Mouse (Mus musculus): ENCODE measurements around the gene Iqsec1. TPM values are rescaled to one million over a fixed set of nuclear protein-coding genes. Genes with fewer than 3 reads are reported as not detected.

Gene Iqsec1
- total and polyA plus RNA-seq, 3 experiments = 17.0 to 90.4 (median 83.5) TPM

DNA sequence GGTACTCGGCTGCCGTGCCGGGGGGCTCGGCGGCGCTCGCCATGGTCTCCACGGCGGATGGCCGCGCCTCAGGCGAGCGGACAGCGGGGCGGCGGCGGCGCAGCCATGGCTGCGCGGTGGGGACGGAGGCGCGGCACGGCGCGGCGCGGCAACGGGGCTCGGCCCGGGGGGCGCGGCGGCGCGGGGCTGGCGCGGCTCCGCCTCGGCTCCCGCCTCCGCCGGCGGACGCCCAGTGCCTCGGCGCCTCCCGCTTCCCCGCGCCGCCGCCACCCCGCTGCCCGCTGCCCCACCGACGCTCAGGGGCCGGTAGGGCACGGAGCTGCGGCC lies 223 bp downstream of the Iqsec1 start:
- dilution Hi-C loops (cut with MboI; ENCODE audit: extremely low pct_ligation_motif_present, extremely low pct_unique_long_range_greater_than_20kb, low sequenced_read_pairs) (no loop called here), in situ Hi-C loops (cut with MboI; ENCODE audit: low pct_ligation_motif_present, low pct_unique_long_range_greater_than_20kb, low sequenced_read_pairs) (no loop called here)
- no peaks in the 10 kb centered on the region for H3K36me3 ChIP-seq (replicated peaks in 1 of 2; ENCODE audit: control insufficient read depth in 1 of 2, insufficient read depth in 1 of 2, low read length in 1 of 2)
- TF ChIP-seq USF1 (IDR thresholded peaks at IDR 0.05; ENCODE audit: low read depth, low read length) = no peak
- no peak for TF ChIP-seq EP300 (IDR thresholded peaks at IDR 0.05; ENCODE audit: low read length)
- TF ChIP-seq TCF12 (IDR thresholded peaks at IDR 0.05; ENCODE audit: low read depth, low read length) = no peak
- no peak for TF ChIP-seq ETS1 (conservative IDR thresholded peaks at IDR 0.05; ENCODE audit: low read depth, low read length)
- H3K27me3 ChIP-seq (replicated peaks) = peaks cover 64% of the 10 kb centered on the region
- DNase-seq (ENCODE audit: extremely low read depth) = no peak
- peaks cover 0 to 2% of the 10 kb centered on the region in 2 experiments; a peak in 2 of 4 replicates for H3K4me1 ChIP-seq (ENCODE audit: control insufficient read depth in 1 of 2, insufficient read depth in 2 of 2)
- H3K79me2 ChIP-seq (replicated peaks; ENCODE audit: control insufficient read depth, extremely low read depth, insufficient read depth, poor library complexity, severe bottlenecking) = no peaks in the 10 kb centered on the region
- H3K4me2 ChIP-seq (ENCODE audit: insufficient read depth, low read depth, poor library complexity, severe bottlenecking) = peak overlapping the region; percentile 74
- H3K4me3 ChIP-seq (replicated peaks in 1 of 3; ENCODE audit: low read depth in 2 of 3, low read length in 2 of 3, poor library complexity in 1 of 3) = peak overlapping the region in 2 of 3 experiments; percentile 22 to 64
- no peak overlapping the region for H3K9ac ChIP-seq (ENCODE audit: insufficient read depth, low read depth)
- H3K27ac ChIP-seq (ENCODE audit: insufficient read depth, low read depth) = no peak overlapping the region
- H3K9me3 ChIP-seq (replicated peaks; ENCODE audit: low read length) = peaks cover 25% of the 10 kb centered on the region

DNA sequence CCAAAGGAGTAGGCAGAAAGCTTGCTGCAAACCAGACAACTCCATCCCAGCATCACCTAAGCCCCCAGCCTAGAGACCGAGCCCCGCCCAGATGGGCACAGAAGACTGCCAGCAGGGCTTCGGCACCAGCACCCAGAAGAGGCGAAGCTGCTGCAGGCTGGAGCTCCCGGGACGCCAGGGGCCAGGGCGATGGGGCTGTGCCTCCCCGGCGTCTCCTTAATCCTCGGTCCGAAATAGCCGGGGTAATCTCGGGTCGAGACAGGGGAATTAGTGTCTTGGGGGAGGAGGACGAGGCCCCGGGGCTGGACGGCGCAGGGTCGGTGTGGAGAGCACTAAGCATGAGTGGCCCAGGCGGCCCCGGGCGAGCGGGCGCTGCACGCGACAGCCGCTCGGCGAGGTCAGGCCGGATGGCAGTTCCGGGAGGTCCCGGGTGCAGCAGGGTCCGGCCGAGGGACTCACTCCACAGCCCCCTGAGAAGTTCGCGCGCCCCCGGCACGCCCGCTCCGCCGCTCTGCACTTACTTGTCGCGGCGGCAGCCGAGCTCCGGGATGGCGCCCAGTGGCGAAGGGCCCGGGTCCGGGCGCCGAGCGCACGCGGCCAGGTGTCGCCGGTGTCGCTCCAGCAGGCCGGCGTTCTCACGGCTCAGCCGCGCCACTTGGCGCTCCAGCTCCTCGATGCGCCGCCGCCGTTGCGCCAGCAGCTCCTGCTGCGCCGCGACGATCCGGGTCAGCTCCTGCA lies 755 bp downstream of the Iqsec1 start:
- dilution Hi-C loops (cut with MboI; ENCODE audit: extremely low pct_ligation_motif_present, extremely low pct_unique_long_range_greater_than_20kb, low sequenced_read_pairs) = no loop called here
- Histone ChIP-seq H3K27me3 (replicated peaks) (peaks cover 69% of the 10 kb centered on the region), H3K4me2 (ENCODE audit: insufficient read depth, low read depth, poor library complexity, severe bottlenecking) (peak overlapping the region; percentile 74), H3K9me3 (replicated peaks; ENCODE audit: low read length) (peaks cover 23% of the 10 kb centered on the region), H3K9ac (ENCODE audit: insufficient read depth, low read depth) (no peak overlapping the region), H3K4me1 (ENCODE audit: control insufficient read depth in 1 of 2, insufficient read depth in 2 of 2) (peaks cover 0 to 2% of the 10 kb centered on the region in 2 experiments; a peak in 2 of 4 replicates), H3K27ac (ENCODE audit: insufficient read depth, low read depth) (no peak overlapping the region), H3K36me3 (replicated peaks in 1 of 2; ENCODE audit: control insufficient read depth in 1 of 2, insufficient read depth in 1 of 2, low read length in 1 of 2) (no peaks in the 10 kb centered on the region), H3K79me2 (replicated peaks; ENCODE audit: control insufficient read depth, extremely low read depth, insufficient read depth, poor library complexity, severe bottlenecking) (no peaks in the 10 kb centered on the region), H3K4me3 (replicated peaks in 1 of 3; ENCODE audit: low read depth in 2 of 3, low read length in 2 of 3, poor library complexity in 1 of 3) (peak overlapping the region in 1 of 3 experiments; percentile 64)
- in situ Hi-C loops (cut with MboI; ENCODE audit: low pct_ligation_motif_present, low pct_unique_long_range_greater_than_20kb, low sequenced_read_pairs) = no loop called here
- no peak for DNase-seq (ENCODE audit: extremely low read depth)
- TF ChIP-seq MAX (IDR thresholded peaks at IDR 0.05; ENCODE audit: low read length) (no peak), KAT2A (IDR thresholded peaks at IDR 0.05; ENCODE audit: insufficient replicate concordance, low read length) (no peak), POLR2A (IDR thresholded peaks at IDR 0.05; ENCODE audit: low read depth, low read length) (no peak), NELFE (IDR thresholded peaks at IDR 0.05; ENCODE audit: low read depth, low read length) (no peak), ELF1 (IDR thresholded peaks at IDR 0.05; ENCODE audit: low read depth, low read length) (no peak), ETS1 (conservative IDR thresholded peaks at IDR 0.05; ENCODE audit: low read depth, low read length) (no peak), MAFK (IDR thresholded peaks at IDR 0.05; ENCODE audit: insufficient replicate concordance, low read length) (no peak), RCOR1 (conservative IDR thresholded peaks at IDR 0.05; ENCODE audit: low read depth, low read length) (no peak), RAD21 (IDR thresholded peaks at IDR 0.05; ENCODE audit: low read depth, low read length) (no peak), CHD2 (IDR thresholded peaks at IDR 0.05; ENCODE audit: low read length) (no peak), MAZ (IDR thresholded peaks at IDR 0.05; ENCODE audit: low read depth, low read length) (no peak), ZNF384 (IDR thresholded peaks at IDR 0.05; ENCODE audit: low read depth, low read length) (no peak), SMC3 (IDR thresholded peaks at IDR 0.05; ENCODE audit: low read depth, low read length) (no peak), GABPA (IDR thresholded peaks at IDR 0.05; ENCODE audit: insufficient replicate concordance, low read depth, low read length) (no peak), ZMIZ1 (IDR thresholded peaks at IDR 0.05; ENCODE audit: low read depth, low read length) (no peak)
